Mouse (Mus musculus): Measurements from ENCODE around the gene Gm1113. TPM values are rescaled to one million over a fixed set of nuclear protein-coding genes. Genes with fewer than 3 reads are reported as not detected.

The Gm1113 gene
- polyA plus RNA-seq, 1 experiment from 2014 or later: not detected

DNA sequence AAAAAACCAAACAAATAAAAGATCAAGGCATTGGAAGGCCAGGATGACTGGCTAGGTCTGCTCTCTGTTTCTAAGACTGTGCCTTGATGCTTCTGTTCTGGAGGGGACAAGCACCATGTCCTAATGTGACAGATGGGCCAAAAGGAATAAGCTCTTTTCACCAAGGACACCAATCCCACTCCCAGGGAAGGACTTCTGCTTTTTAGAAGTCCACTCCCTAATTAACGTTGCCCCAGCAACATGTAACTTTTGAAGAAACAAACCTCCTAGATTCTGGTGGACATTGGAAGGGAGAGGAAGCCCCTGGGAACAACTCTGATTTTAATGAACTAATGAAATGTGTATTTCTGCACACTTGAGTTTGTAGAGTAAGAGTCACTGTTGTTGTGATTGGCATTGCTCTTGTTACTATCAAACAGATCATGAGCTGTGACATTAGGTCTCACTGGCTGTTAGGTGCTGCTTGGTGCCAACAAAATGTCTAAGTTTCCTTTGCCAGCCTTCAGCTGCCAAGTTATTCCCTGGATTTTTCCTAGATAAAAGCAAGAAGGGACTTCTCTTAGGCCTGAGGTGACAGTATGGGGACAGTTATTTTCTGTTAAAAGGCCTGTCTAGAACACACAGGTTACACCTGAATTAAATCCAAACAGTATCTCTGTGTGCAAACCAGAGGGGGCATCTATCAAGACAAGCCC is 4.9 kb upstream of the Gm1113 start:
- Histone ChIP-seq H3K4me1 (ENCODE audit: insufficient read depth, low read depth, low read length) (no peaks in the 10 kb centered on the region), H3K36me3 (ENCODE audit: insufficient read depth, low read length) (no peaks in the 10 kb centered on the region), H3K4me2 (replicated peaks; ENCODE audit: low read depth, low read length) (no peak overlapping the region), H3K27me3 (replicated peaks; ENCODE audit: insufficient read depth, low read length) (no peaks in the 10 kb centered on the region), H3K27ac (ENCODE audit: low read length) (no peak overlapping the region), H3K9ac (replicated peaks; ENCODE audit: low read depth) (no peak overlapping the region), H3K4me3 (ENCODE audit: low read depth, low read length) (no peak overlapping the region), H3K9me3 (ENCODE audit: low read length) (no peaks in the 10 kb centered on the region)
- TF ChIP-seq EP300 (IDR thresholded peaks at IDR 0.05): no peak
- TF ChIP-seq CTCF (IDR thresholded peaks at IDR 0.05): no peak
- 59% methylated on average over 1 of the region's 1 CpGs for WGBS
- no peak; the same call in 1 of the 2 replicates for ATAC-seq
- DNase-seq (ENCODE audit: low spot score): peak; percentile 41

DNA sequence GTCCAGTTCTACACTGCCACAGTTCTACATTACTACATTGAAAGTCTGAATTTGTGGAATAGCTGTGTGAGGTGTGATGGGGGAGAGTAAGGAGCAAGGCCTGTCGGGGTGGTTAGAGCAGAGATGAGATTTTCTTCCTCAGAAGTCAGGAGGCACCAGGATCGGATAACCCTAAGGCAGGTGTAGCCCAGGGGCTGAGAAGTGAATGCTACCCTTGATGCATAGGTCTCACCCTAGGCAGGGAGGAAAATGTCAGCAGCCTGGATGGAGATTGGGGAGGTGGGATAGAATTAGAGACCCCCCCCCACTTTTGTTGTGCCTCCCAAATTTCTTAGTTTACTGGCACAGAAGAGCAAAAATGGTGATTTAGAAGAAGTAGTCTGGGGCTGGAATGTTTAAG is 4.2 kb upstream of the Gm1113 start:
- H3K4me1 ChIP-seq (ENCODE audit: insufficient read depth, low read depth, low read length): no peaks in the 10 kb centered on the region
- 68% methylated on average over 2 of the region's 2 CpGs for WGBS
- TF ChIP-seq EP300 (IDR thresholded peaks at IDR 0.05) (no peak), CTCF (IDR thresholded peaks at IDR 0.05) (no peak)
- H3K36me3 ChIP-seq (ENCODE audit: insufficient read depth, low read length): no peaks in the 10 kb centered on the region
- H3K27ac ChIP-seq (ENCODE audit: low read length): no peak overlapping the region
- DNase-seq (ENCODE audit: low spot score) (no peak), ATAC-seq (no peak)
- H3K27me3 ChIP-seq (replicated peaks; ENCODE audit: insufficient read depth, low read length): no peaks in the 10 kb centered on the region
- no peak overlapping the region for H3K9ac ChIP-seq (replicated peaks; ENCODE audit: low read depth)
- H3K4me3 ChIP-seq (ENCODE audit: low read depth, low read length): no peak overlapping the region
- no peaks in the 10 kb centered on the region for H3K9me3 ChIP-seq (ENCODE audit: low read length)
- no peak overlapping the region for H3K4me2 ChIP-seq (replicated peaks; ENCODE audit: low read depth, low read length)

DNA sequence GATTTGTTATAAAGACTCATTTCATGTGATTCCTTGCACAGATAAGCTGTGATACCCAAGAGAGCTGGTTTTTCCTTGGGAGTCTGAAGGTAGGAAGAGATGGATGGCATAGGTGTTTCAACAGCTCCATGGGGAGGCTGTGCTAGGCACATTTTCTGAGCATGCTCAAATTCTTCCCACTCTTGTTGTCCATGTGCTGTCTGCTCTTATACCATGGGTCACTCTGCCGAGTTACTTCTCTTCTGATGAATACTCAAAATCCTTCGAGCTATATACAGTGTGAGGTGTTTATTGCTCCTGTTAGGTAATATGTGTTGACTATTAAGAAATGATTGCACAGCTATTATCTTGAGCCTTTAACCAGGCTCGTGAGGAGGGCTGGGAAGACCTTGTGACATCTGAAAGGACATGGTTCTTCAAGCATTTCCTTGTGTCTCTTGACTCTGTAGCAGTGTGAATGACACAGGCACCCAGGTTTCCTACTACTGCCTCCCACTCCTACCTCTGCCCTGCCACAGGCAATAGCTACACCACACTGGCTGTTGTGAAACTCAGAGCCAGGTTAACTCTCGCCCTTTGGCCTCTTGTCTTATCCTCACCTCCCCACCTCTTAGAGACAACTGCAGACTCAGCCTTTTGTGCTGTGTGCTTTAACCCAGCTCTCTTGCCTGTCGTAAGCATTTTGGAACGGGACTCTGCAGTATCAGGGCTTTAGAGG is 2.7 kb upstream of the Gm1113 start:
- no peaks in the 10 kb centered on the region for H3K27me3 ChIP-seq (replicated peaks; ENCODE audit: insufficient read depth, low read length)
- no peak for ATAC-seq

DNA sequence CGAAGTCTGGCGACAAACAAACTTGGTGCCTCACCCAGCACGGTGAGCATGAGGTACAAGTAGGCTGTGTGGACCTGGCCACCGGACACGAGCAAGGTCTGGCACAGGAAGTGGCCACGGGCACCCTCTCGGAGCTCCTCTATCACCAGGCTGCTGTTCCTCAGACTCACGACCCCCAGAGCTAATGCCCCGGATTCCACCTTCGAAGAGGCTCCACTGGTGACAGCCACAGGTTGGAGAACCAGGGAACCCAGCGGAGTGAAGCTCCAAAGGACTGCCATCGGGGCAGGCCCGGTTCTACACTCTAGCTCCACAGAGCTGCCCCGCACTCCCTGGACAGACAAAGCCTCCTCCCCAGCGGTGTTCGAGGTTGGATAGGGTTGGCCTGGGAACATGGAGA is 1.4 kb downstream of the Gm1113 start:
- TF ChIP-seq CTCF (IDR thresholded peaks at IDR 0.05) (no peak), EP300 (IDR thresholded peaks at IDR 0.05) (no peak)
- DNase-seq (ENCODE audit: low spot score) (no peak), ATAC-seq (no peak)
- Histone ChIP-seq H3K4me3 (ENCODE audit: low read depth, low read length) (no peak overlapping the region), H3K9me3 (ENCODE audit: low read length) (no peaks in the 10 kb centered on the region), H3K27me3 (replicated peaks; ENCODE audit: insufficient read depth, low read length) (no peaks in the 10 kb centered on the region), H3K4me1 (ENCODE audit: insufficient read depth, low read depth, low read length) (no peaks in the 10 kb centered on the region), H3K36me3 (ENCODE audit: insufficient read depth, low read length) (no peaks in the 10 kb centered on the region), H3K9ac (replicated peaks; ENCODE audit: low read depth) (no peak overlapping the region), H3K27ac (ENCODE audit: low read length) (no peak overlapping the region), H3K4me2 (replicated peaks; ENCODE audit: low read depth, low read length) (no peak overlapping the region)
- 86% methylated on average over 16 of the region's 16 CpGs for WGBS

More for the DNA sequence above, 2.7 kb upstream of the Gm1113 start:
- Histone ChIP-seq H3K9ac (replicated peaks; ENCODE audit: low read depth) (no peak overlapping the region), H3K27ac (ENCODE audit: low read length) (no peak overlapping the region), H3K9me3 (ENCODE audit: low read length) (no peaks in the 10 kb centered on the region), H3K36me3 (ENCODE audit: insufficient read depth, low read length) (no peaks in the 10 kb centered on the region), H3K4me2 (replicated peaks; ENCODE audit: low read depth, low read length) (no peak overlapping the region), H3K4me3 (ENCODE audit: low read depth, low read length) (no peak overlapping the region), H3K4me1 (ENCODE audit: insufficient read depth, low read depth, low read length) (no peaks in the 10 kb centered on the region)
- 67% methylated on average over 6 of the region's 6 CpGs for WGBS
- TF ChIP-seq EP300 (IDR thresholded peaks at IDR 0.05): no peak
- DNase-seq (ENCODE audit: low spot score): no peak

DNA sequence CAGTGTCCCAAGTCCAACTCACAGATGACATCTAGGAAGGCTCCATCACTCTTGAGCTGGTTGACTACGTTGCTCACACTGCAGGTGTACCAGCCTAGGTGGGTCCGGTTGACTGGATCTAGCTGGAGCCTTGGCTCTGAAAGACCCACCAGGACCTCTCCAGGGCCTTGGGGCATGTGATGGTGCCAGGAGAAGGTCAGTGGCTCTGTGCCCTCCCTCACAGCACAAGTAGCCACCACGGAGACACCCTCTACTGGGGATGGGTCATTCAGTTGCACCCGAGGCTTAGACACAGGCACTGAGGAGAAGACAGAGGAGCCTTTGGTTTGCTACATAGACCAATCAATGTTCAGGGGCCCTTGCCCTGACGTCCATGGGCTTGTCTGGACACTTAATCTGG is 1.9 kb downstream of the Gm1113 start:
- WGBS: 73% methylated on average over 5 of the region's 5 CpGs
- no peaks in the 10 kb centered on the region for H3K4me1 ChIP-seq (ENCODE audit: insufficient read depth, low read depth, low read length)
- H3K9me3 ChIP-seq (ENCODE audit: low read length): no peaks in the 10 kb centered on the region
- TF ChIP-seq EP300 (IDR thresholded peaks at IDR 0.05) (no peak), CTCF (IDR thresholded peaks at IDR 0.05) (no peak)
- H3K36me3 ChIP-seq (ENCODE audit: insufficient read depth, low read length): no peaks in the 10 kb centered on the region
- H3K9ac ChIP-seq (replicated peaks; ENCODE audit: low read depth): no peak overlapping the region
- H3K4me3 ChIP-seq (ENCODE audit: low read depth, low read length): no peak overlapping the region
- ATAC-seq: no peak
- no peak overlapping the region for H3K27ac ChIP-seq (ENCODE audit: low read length)
- H3K27me3 ChIP-seq (replicated peaks; ENCODE audit: insufficient read depth, low read length): no peaks in the 10 kb centered on the region
- DNase-seq (ENCODE audit: low spot score): no peak
- no peak overlapping the region for H3K4me2 ChIP-seq (replicated peaks; ENCODE audit: low read depth, low read length)

DNA sequence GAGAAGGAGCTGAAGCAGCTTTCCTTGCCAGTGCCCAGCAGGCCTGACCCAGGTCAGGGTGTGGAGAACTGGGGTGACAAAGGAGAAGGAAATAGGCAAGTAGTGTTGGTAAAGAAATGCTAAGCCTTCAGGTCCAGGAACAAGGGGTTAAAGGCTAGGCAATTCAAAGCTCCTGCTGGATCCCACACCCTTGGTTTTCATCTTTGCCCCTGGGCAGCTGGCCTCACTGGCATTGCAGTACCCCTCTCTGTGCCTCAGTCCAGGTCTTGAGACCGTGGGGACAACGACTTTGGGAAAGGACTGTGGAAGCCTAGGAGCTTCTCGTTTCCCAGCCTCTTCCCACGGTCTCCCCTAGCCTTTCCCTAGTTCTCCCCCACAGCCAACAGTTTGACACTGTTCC is 4.2 kb downstream of the Gm1113 start:
- no peak overlapping the region for H3K27ac ChIP-seq (ENCODE audit: low read length)
- no peak for DNase-seq (ENCODE audit: low spot score)
- H3K9me3 ChIP-seq (ENCODE audit: low read length): no peaks in the 10 kb centered on the region
- H3K4me2 ChIP-seq (replicated peaks; ENCODE audit: low read depth, low read length): no peak overlapping the region
- no peak for ATAC-seq
- no peaks in the 10 kb centered on the region for H3K27me3 ChIP-seq (replicated peaks; ENCODE audit: insufficient read depth, low read length)
- H3K36me3 ChIP-seq (ENCODE audit: insufficient read depth, low read length): no peaks in the 10 kb centered on the region
- 89% methylated on average over 4 of the region's 4 CpGs for WGBS
- TF ChIP-seq EP300 (IDR thresholded peaks at IDR 0.05): no peak
- TF ChIP-seq CTCF (IDR thresholded peaks at IDR 0.05): no peak
- no peaks in the 10 kb centered on the region for H3K4me1 ChIP-seq (ENCODE audit: insufficient read depth, low read depth, low read length)
- H3K4me3 ChIP-seq (ENCODE audit: low read depth, low read length): no peak overlapping the region
- no peak overlapping the region for H3K9ac ChIP-seq (replicated peaks; ENCODE audit: low read depth)

Data from lung, postnatal 0 days (tissue).